Comparison of ENCODE assay signal across 13 mouse cellular contexts in genomic region chr4:33585821-33586220, GRCm38 (mm10).
DNase-seq lines count a peak whose midpoint lies in the region; ATAC-seq and TF ChIP-seq lines count a peak whose summit lies in the region.
"Had no signal": no experiment of that assay in that cellular context is flagged by ENCODE, and none has a peak within 500 bp of the region (broad histone marks: within the 10 kb centered on the region; RNA-seq: fewer than 3 reads in every experiment).

No protein-coding gene starts in this region.

- WGBS in hindbrain, embryonic 10.5 days, result 73% methylated on average over 6 of the region's 6 CpGs
- WGBS in hindbrain, postnatal 0 days, result 73% methylated on average over 6 of the region's 6 CpGs
- WGBS in midbrain, embryonic 12.5 days, result 75% methylated on average over 6 of the region's 6 CpGs
- WGBS in midbrain, embryonic 16.5 days, result 78% methylated on average over 6 of the region's 6 CpGs
- WGBS in forebrain, embryonic 16.5 days, result 80% methylated on average over 6 of the region's 6 CpGs
- whole genome bisulfite sequencing in cerebellum, adult 2 months, result 86% methylated on average over 6 of the region's 6 CpGs

- no peaks in the 10 kb centered on the region for H3K36me3 ChIP-seq in hindbrain, embryonic 10.5 days
- no peaks in the 10 kb centered on the region for H3K36me3 ChIP-seq in hindbrain, postnatal 0 days (ENCODE audit: insufficient read depth, low read length)
- no peaks in the 10 kb centered on the region for H3K36me3 ChIP-seq in midbrain, embryonic 12.5 days
- H3K36me3 ChIP-seq in midbrain, embryonic 16.5 days (ENCODE audit: control insufficient read depth, insufficient read depth, low read length), result no peaks in the 10 kb centered on the region
- no peaks in the 10 kb centered on the region for H3K36me3 ChIP-seq in forebrain, embryonic 16.5 days (ENCODE audit: control insufficient read depth, insufficient read depth)
- H3K36me3 ChIP-seq: G1E; kidney, embryonic 15.5 days had no signal

- no peak overlapping the region for H3K4me2 ChIP-seq in hindbrain, postnatal 0 days (ENCODE audit: low read depth, low read length)
- H3K4me2 ChIP-seq in midbrain, embryonic 12.5 days (replicated peaks), result 0 out of 2 replicates have a peak overlapping the region, but pooled peaks have one; percentile 43
- no peak overlapping the region for H3K4me2 ChIP-seq in midbrain, embryonic 16.5 days (ENCODE audit: low read length)
- no peak overlapping the region for H3K4me2 ChIP-seq in forebrain, embryonic 16.5 days (ENCODE audit: low read length)

- H3K27ac ChIP-seq in hindbrain, embryonic 10.5 days, result peak overlapping the region; percentile 87
- no peak overlapping the region for H3K27ac ChIP-seq in hindbrain, postnatal 0 days
- H3K27ac ChIP-seq in midbrain, embryonic 12.5 days (replicated peaks), result peak overlapping the region; percentile 79
- H3K27ac ChIP-seq in midbrain, embryonic 16.5 days (ENCODE audit: low read length), result no peak overlapping the region
- H3K27ac ChIP-seq in forebrain, embryonic 16.5 days (ENCODE audit: low read length), result 0 out of 2 replicates have a peak overlapping the region, but pooled peaks have one; percentile 54
- H3K27ac ChIP-seq in cerebellum, adult 2 months (ENCODE audit: insufficient read depth, low read length), result no peak overlapping the region
- H3K27ac ChIP-seq: macrophage had no signal

- no peak for TF ChIP-seq POLR2A in cerebellum, adult 2 months (IDR thresholded peaks at IDR 0.05; ENCODE audit: borderline replicate concordance, insufficient read depth, low read length)

- no peaks in the 10 kb centered on the region for H3K9me3 ChIP-seq in hindbrain, embryonic 10.5 days
- no peaks in the 10 kb centered on the region for H3K9me3 ChIP-seq in hindbrain, postnatal 0 days (ENCODE audit: low read length)
- H3K9me3 ChIP-seq in midbrain, embryonic 12.5 days, result no peaks in the 10 kb centered on the region
- H3K9me3 ChIP-seq in midbrain, embryonic 16.5 days (replicated peaks; ENCODE audit: control insufficient read depth, low read length, poor library complexity, severe bottlenecking), result no peaks in the 10 kb centered on the region
- no peaks in the 10 kb centered on the region for H3K9me3 ChIP-seq in forebrain, embryonic 16.5 days (ENCODE audit: control insufficient read depth, low read length)
- H3K9me3 ChIP-seq: G1E; kidney, embryonic 15.5 days had no signal

- H3K4me1 ChIP-seq in hindbrain, embryonic 10.5 days (replicated peaks), result peaks cover 45% of the 10 kb centered on the region
- H3K4me1 ChIP-seq in hindbrain, postnatal 0 days (ENCODE audit: insufficient read depth, low read length), result no peaks in the 10 kb centered on the region
- peaks cover 31% of the 10 kb centered on the region for H3K4me1 ChIP-seq in midbrain, embryonic 12.5 days
- H3K4me1 ChIP-seq in midbrain, embryonic 16.5 days (ENCODE audit: control insufficient read depth, insufficient read depth, low read length), result peaks cover 23% of the 10 kb centered on the region
- H3K4me1 ChIP-seq in forebrain, embryonic 16.5 days (replicated peaks; ENCODE audit: control insufficient read depth, insufficient read depth, low read length), result peaks cover 27% of the 10 kb centered on the region
- peaks cover 20% of the 10 kb centered on the region for H3K4me1 ChIP-seq in cerebellum, adult 2 months (ENCODE audit: control insufficient read depth, insufficient read depth, low read length)

- no peak overlapping the region for H3K9ac ChIP-seq in hindbrain, postnatal 0 days (replicated peaks; ENCODE audit: low read length)
- no peak overlapping the region for H3K9ac ChIP-seq in midbrain, embryonic 12.5 days (replicated peaks)
- H3K9ac ChIP-seq in midbrain, embryonic 16.5 days (ENCODE audit: low read depth, low read length), result no peak overlapping the region
- no peak overlapping the region for H3K9ac ChIP-seq in forebrain, embryonic 16.5 days (replicated peaks; ENCODE audit: low read depth, low read length)
- H3K9ac ChIP-seq: kidney, embryonic 15.5 days had no signal

- ATAC-seq in hindbrain, postnatal 0 days, result no peak
- no peak for ATAC-seq in midbrain, embryonic 12.5 days (ENCODE audit: low FRiP score, low read depth)
- no peak for ATAC-seq in midbrain, embryonic 16.5 days
- ATAC-seq in forebrain, embryonic 16.5 days, result no peak
- ATAC-seq: inflammation-experienced regulatory T-cells, adult 6 months had no signal

- no peak overlapping the region for H3K4me3 ChIP-seq in hindbrain, embryonic 10.5 days
- no peak overlapping the region for H3K4me3 ChIP-seq in hindbrain, postnatal 0 days (ENCODE audit: low read length)
- H3K4me3 ChIP-seq in midbrain, embryonic 12.5 days, result no peak overlapping the region
- H3K4me3 ChIP-seq in midbrain, embryonic 16.5 days (ENCODE audit: low read depth, low read length), result no peak overlapping the region
- H3K4me3 ChIP-seq in forebrain, embryonic 16.5 days (replicated peaks; ENCODE audit: low read length), result no peak overlapping the region
- H3K4me3 ChIP-seq in cerebellum, adult 2 months (replicated peaks; ENCODE audit: insufficient read depth, low read depth, low read length), result no peak overlapping the region

- TF ChIP-seq CTCF in hindbrain, postnatal 0 days (IDR thresholded peaks at IDR 0.05; ENCODE audit: low read depth), result no peak
- no peak for TF ChIP-seq CTCF in cerebellum, adult 2 months (IDR thresholded peaks at IDR 0.05; ENCODE audit: borderline replicate concordance, insufficient read depth, low read depth, low read length)

- DNase-seq in hindbrain, embryonic 10.5 days (ENCODE audit: low spot score), result no peak
- DNase-seq in hindbrain, postnatal 0 days (ENCODE audit: low spot score), result no peak
- DNase-seq in testis, postnatal 14 days (ENCODE audit: low spot score), result no peak
- DNase-seq in cerebellum, adult 2 months, result no peak
- DNase-seq: adrenal gland, postnatal 36 days; lung, adult 2 months had no signal

- no peaks in the 10 kb centered on the region for H3K27me3 ChIP-seq in hindbrain, embryonic 10.5 days (ENCODE audit: insufficient read depth, poor library complexity, severe bottlenecking)
- H3K27me3 ChIP-seq in hindbrain, postnatal 0 days (ENCODE audit: insufficient read depth, low read length), result no peaks in the 10 kb centered on the region
- 0 out of 2 replicates have a peak, but pooled peaks cover 7% of the 10 kb centered on the region for H3K27me3 ChIP-seq in midbrain, embryonic 12.5 days
- no peaks in the 10 kb centered on the region for H3K27me3 ChIP-seq in midbrain, embryonic 16.5 days (ENCODE audit: control insufficient read depth, insufficient read depth, low read depth, low read length)
- H3K27me3 ChIP-seq in forebrain, embryonic 16.5 days (replicated peaks; ENCODE audit: control insufficient read depth, insufficient read depth, low read length), result no peaks in the 10 kb centered on the region
- no peaks in the 10 kb centered on the region for H3K27me3 ChIP-seq in cerebellum, adult 2 months (ENCODE audit: control insufficient read depth, insufficient read depth, low read length)

Comparison
In these comparisons a context has a peak if more than half of its experiments do, and no peak if none do; other contexts are left out.
1. H3K27ac ChIP-seq: peak in hindbrain, embryonic 10.5 days (single experiment), midbrain, embryonic 12.5 days (single experiment) and forebrain, embryonic 16.5 days (single experiment); none in hindbrain, postnatal 0 days (single experiment), midbrain, embryonic 16.5 days (single experiment) and cerebellum, adult 2 months (single experiment).